Mouse (Mus musculus) heart, embryonic 14.5 days (tissue): ENCODE measurements at regions not wholly inside any gene's neighbourhood (a gene's known extent, or its start where the extent isn't known, plus 50 kb on each side); places are given as distances from the start of the nearest gene placed in this dataset.

ENCODE experiments used
- ATAC-seq: fragments of 200-750 bp; cut with Nextera tagmentation; 2 replicates; pipeline ENCODE4 v1.8.0; 2017; ENCODE audit warnings: low read depth, moderate TSS enrichment; ENCODE audit not compliant: insufficient number of reproducible peaks, insufficient read depth, low FRiP score
- H3K27ac ChIP-seq, 2 experiments: fragments of 200-500 bp in 1 of 2; fragments of 300-500 bp in 1 of 2; sonication (generic) in 1 of 2; replicated peaks in 1 of 2; 2 replicates each; pipeline ENCODE4 v1.5.1; 2012 to 2014; ENCODE audit warnings: low read depth in 2 of 2, low read length in 2 of 2, control low read depth in 1 of 2, mild to moderate bottlenecking in 1 of 2, mixed read lengths in 1 of 2; ENCODE audit not compliant: control insufficient read depth in 1 of 2, insufficient read depth in 1 of 2
- H3K27me3 ChIP-seq: fragments of 300-500 bp; sonication (generic); 2 replicates; pipeline ENCODE4 v1.6.1; 2014; ENCODE audit warnings: mild to moderate bottlenecking, low read length, control low read depth; ENCODE audit not compliant: control insufficient read depth, insufficient read depth
- H3K36me3 ChIP-seq: fragments of 300-500 bp; sonication (generic); 2 replicates; pipeline ENCODE4 v1.6.1; 2014; ENCODE audit warnings: mild to moderate bottlenecking, control low read depth, low read length, mixed read lengths; ENCODE audit not compliant: control insufficient read depth, insufficient read depth
- H3K4me1 ChIP-seq, 2 experiments: fragments of 200-500 bp in 1 of 2; fragments of 300-500 bp in 1 of 2; sonication (generic) in 1 of 2; 2 replicates each; pipeline ENCODE4 v1.6.1; 2012 to 2014; ENCODE audit warnings: low read length in 2 of 2, control low read depth in 1 of 2, mixed read lengths in 1 of 2; ENCODE audit not compliant: control insufficient read depth in 2 of 2, insufficient read depth in 2 of 2
- H3K4me2 ChIP-seq: fragments of 300-500 bp; sonication (generic); 2 replicates; pipeline ENCODE4 v1.6.1; 2014; ENCODE audit warnings: mild to moderate bottlenecking, low read length
- H3K4me3 ChIP-seq, 2 experiments: fragments of 200-500 bp in 1 of 2; fragments of 300-500 bp in 1 of 2; sonication (generic) in 1 of 2; 2 replicates each; pipeline ENCODE4 v1.5.1; 2012 to 2014; ENCODE audit warnings: low read length in 2 of 2, mild to moderate bottlenecking in 2 of 2, control low read depth in 1 of 2, low read depth in 1 of 2, moderate library complexity in 1 of 2; ENCODE audit not compliant: control insufficient read depth in 1 of 2, insufficient read depth in 1 of 2
- H3K9ac ChIP-seq: fragments of 300-500 bp; sonication (generic); 2 replicates; pipeline ENCODE4 v1.6.1; 2014; ENCODE audit warnings: mild to moderate bottlenecking, low read length
- H3K9me3 ChIP-seq: fragments of 300-500 bp; sonication (generic); 2 replicates; pipeline ENCODE4 v1.6.1; 2016; ENCODE audit warnings: low read length, control low read depth; ENCODE audit not compliant: control insufficient read depth
- WGBS: fragments of 180-500 bp; shearing (Covaris S2); extraction: QIAGEN DNeasy Blood & Tissue Kit; methylation state at CpG from one replicate; pipeline ENCODE4 v1.1.7; 2014; 5-methylcytosine and 5-hydroxymethylcytosine counted together

- Histone ChIP-seq H3K4me2 (no peak overlapping the region), H3K36me3 (no peaks in the 10 kb centered on the region), H3K9me3 (no peaks in the 10 kb centered on the region), H3K4me1 (no peaks in the 10 kb centered on the region), H3K9ac (no peak overlapping the region), H3K27me3 (no peaks in the 10 kb centered on the region), H3K27ac (no peak overlapping the region), H3K4me3 (no peak overlapping the region)
- no peak for ATAC-seq
- 83% methylated on average over 1 of the region's 1 CpGs for whole genome bisulfite sequencing
These were observed 143.9 kb downstream of the Tmem26 start for GRCm38 (mm10) chr10:68867361-68867760.

- peaks cover 0 to 3% of the 10 kb centered on the region in 2 experiments; a peak in 1 of 4 replicates for H3K4me1 ChIP-seq
- no peak for ATAC-seq
- H3K27ac ChIP-seq, result no peak overlapping the region
- H3K4me3 ChIP-seq, result no peak overlapping the region
- WGBS, result 62% methylated on average over 4 of the region's 4 CpGs
- no peak overlapping the region for H3K9ac ChIP-seq
- H3K36me3 ChIP-seq, result no peaks in the 10 kb centered on the region
- no peaks in the 10 kb centered on the region for H3K27me3 ChIP-seq
- H3K4me2 ChIP-seq, result no peak overlapping the region
- H3K9me3 ChIP-seq, result no peaks in the 10 kb centered on the region
These were observed 148.7 kb downstream of the Tmem26 start for GRCm38 (mm10) chr10:68872102-68872501.

GRCm38 (mm10) chr10:68875641-68876040 lies 152.2 kb downstream of the Tmem26 start:
- no peaks in the 10 kb centered on the region for H3K36me3 ChIP-seq
- ATAC-seq, result no peak
- 81% methylated on average over 5 of the region's 5 CpGs for WGBS
- H3K9me3 ChIP-seq, result no peaks in the 10 kb centered on the region
- peaks cover 0 to 3% of the 10 kb centered on the region in 2 experiments; a peak in 1 of 4 replicates for H3K4me1 ChIP-seq
- no peaks in the 10 kb centered on the region for H3K27me3 ChIP-seq
- H3K9ac ChIP-seq, result no peak overlapping the region
- no peak overlapping the region for H3K4me3 ChIP-seq
- no peak overlapping the region for H3K27ac ChIP-seq
- no peak overlapping the region for H3K4me2 ChIP-seq

GRCm38 (mm10) chr10:68893100-68893841 lies 169.8 kb downstream of the Tmem26 start:
- Histone ChIP-seq H3K4me1 (peaks cover 0 to 3% of the 10 kb centered on the region in 2 experiments; a peak in 3 of 4 replicates), H3K9ac (no peak overlapping the region), H3K4me3 (no peak overlapping the region), H3K27ac (no peak overlapping the region), H3K27me3 (no peaks in the 10 kb centered on the region), H3K9me3 (0 out of 2 replicates have a peak, but pooled peaks cover 3% of the 10 kb centered on the region), H3K4me2 (no peak overlapping the region), H3K36me3 (no peaks in the 10 kb centered on the region)
- 48% methylated on average over 8 of the region's 8 CpGs for WGBS
- no peak for ATAC-seq

- 89% methylated on average over 6 of the region's 6 CpGs for WGBS
- Histone ChIP-seq H3K9ac (no peak overlapping the region), H3K4me3 (no peak overlapping the region), H3K36me3 (no peaks in the 10 kb centered on the region), H3K9me3 (0 out of 2 replicates have a peak, but pooled peaks cover 3% of the 10 kb centered on the region), H3K27ac (no peak overlapping the region), H3K4me1 (peaks cover 0 to 3% of the 10 kb centered on the region in 2 experiments; a peak in 3 of 4 replicates), H3K27me3 (no peaks in the 10 kb centered on the region), H3K4me2 (no peak overlapping the region)
- ATAC-seq, result no peak
These were observed 170.7 kb downstream of the Tmem26 start for GRCm38 (mm10) chr10:68894121-68894520.

- Histone ChIP-seq H3K27ac (no peak overlapping the region), H3K36me3 (no peaks in the 10 kb centered on the region), H3K4me3 (no peak overlapping the region), H3K4me1 (peaks cover 0 to 3% of the 10 kb centered on the region in 2 experiments; a peak in 3 of 4 replicates), H3K4me2 (no peak overlapping the region), H3K9ac (no peak overlapping the region), H3K9me3 (0 out of 2 replicates have a peak, but pooled peaks cover 3% of the 10 kb centered on the region), H3K27me3 (no peaks in the 10 kb centered on the region)
- no peak for ATAC-seq
- 45% methylated on average over 3 of the region's 3 CpGs for WGBS
These were observed 174.1 kb downstream of the Tmem26 start for GRCm38 (mm10) chr10:68897524-68897923.

- H3K4me3 ChIP-seq, result no peak overlapping the region
These were observed 177.7 kb downstream of the Tmem26 start for GRCm38 (mm10) chr10:68901168-68901567.

More at GRCm38 (mm10) chr10:68901168-68901567, 177.7 kb downstream of the Tmem26 start:
- no peak overlapping the region for H3K4me2 ChIP-seq
- H3K36me3 ChIP-seq, result no peaks in the 10 kb centered on the region
- no peak overlapping the region for H3K9ac ChIP-seq
- no peak for ATAC-seq
- no peaks in the 10 kb centered on the region for H3K27me3 ChIP-seq
- H3K9me3 ChIP-seq, result no peaks in the 10 kb centered on the region
- no peak overlapping the region for H3K27ac ChIP-seq
- H3K4me1 ChIP-seq, result no peaks in the 10 kb centered on the region; a peak in 1 of 4 replicates
- WGBS, result 68% methylated on average over 4 of the region's 4 CpGs
